Mouse (Mus musculus) forebrain, postnatal 0 days (tissue): ENCODE measurements at regions not wholly inside any gene's neighbourhood (a gene's known extent, or its start where the extent isn't known, plus 50 kb on each side); places are given as distances from the start of the nearest gene placed in this dataset.

Experiments used
- ATAC-seq: fragments of 200-750 bp; cut with Nextera tagmentation; 2 replicates; pipeline ENCODE4 v1.8.0; 2017; ENCODE audit warnings: mild to moderate bottlenecking, moderate library complexity
- DNase-seq: peaks from one replicate; pipeline ENCODE4 v3.0.0-alpha.2; 2015
- H3K27ac ChIP-seq: fragments of 300-500 bp; sonication (generic); 2 replicates; pipeline ENCODE4 v1.5.1; 2014; ENCODE audit warnings: low read depth, mild to moderate bottlenecking, antibody characterized with exemption, low read length, moderate library complexity, mixed read lengths
- H3K27me3 ChIP-seq: fragments of 300-500 bp; sonication (generic); 2 replicates; pipeline ENCODE4 v1.6.1; 2014; ENCODE audit warnings: mild to moderate bottlenecking, low read length, mixed read lengths; ENCODE audit not compliant: insufficient read depth
- H3K36me3 ChIP-seq: fragments of 300-500 bp; sonication (generic); 2 replicates; pipeline ENCODE4 v1.6.1; 2014; ENCODE audit warnings: mild to moderate bottlenecking, moderate library complexity; ENCODE audit not compliant: insufficient read depth
- H3K4me1 ChIP-seq: fragments of 300-500 bp; sonication (generic); 2 replicates; pipeline ENCODE4 v1.6.1; 2014; ENCODE audit warnings: antibody characterized with exemption; ENCODE audit not compliant: insufficient read depth
- H3K4me2 ChIP-seq: fragments of 300-500 bp; sonication (generic); 2 replicates; pipeline ENCODE4 v1.6.1; 2014; ENCODE audit warnings: low read depth, mild to moderate bottlenecking, moderate library complexity
- H3K4me3 ChIP-seq: fragments of 300-500 bp; sonication (generic); 2 replicates; pipeline ENCODE4 v1.5.1; 2014; ENCODE audit warnings: low read depth, low read length, mixed read lengths
- H3K9ac ChIP-seq: fragments of 300-500 bp; sonication (generic); 2 replicates; pipeline ENCODE4 v1.6.1; 2014; ENCODE audit warnings: mild to moderate bottlenecking
- H3K9me3 ChIP-seq: fragments of 300-500 bp; sonication (generic); 2 replicates; pipeline ENCODE4 v1.6.1; 2016; ENCODE audit warnings: low read length
- CTCF ChIP-seq: sonication (generic); IDR thresholded peaks from 2 replicates; pipeline ENCODE4 v1.5.1; 2016; ENCODE audit warnings: antibody characterized with exemption, control low read depth, low read depth
- WGBS: fragments of 180-500 bp; shearing (Covaris S2); extraction: QIAGEN DNeasy Blood & Tissue Kit; methylation state at CpG from one replicate; pipeline ENCODE4 v1.1.7; 2014; 5-methylcytosine and 5-hydroxymethylcytosine counted together

DNA sequence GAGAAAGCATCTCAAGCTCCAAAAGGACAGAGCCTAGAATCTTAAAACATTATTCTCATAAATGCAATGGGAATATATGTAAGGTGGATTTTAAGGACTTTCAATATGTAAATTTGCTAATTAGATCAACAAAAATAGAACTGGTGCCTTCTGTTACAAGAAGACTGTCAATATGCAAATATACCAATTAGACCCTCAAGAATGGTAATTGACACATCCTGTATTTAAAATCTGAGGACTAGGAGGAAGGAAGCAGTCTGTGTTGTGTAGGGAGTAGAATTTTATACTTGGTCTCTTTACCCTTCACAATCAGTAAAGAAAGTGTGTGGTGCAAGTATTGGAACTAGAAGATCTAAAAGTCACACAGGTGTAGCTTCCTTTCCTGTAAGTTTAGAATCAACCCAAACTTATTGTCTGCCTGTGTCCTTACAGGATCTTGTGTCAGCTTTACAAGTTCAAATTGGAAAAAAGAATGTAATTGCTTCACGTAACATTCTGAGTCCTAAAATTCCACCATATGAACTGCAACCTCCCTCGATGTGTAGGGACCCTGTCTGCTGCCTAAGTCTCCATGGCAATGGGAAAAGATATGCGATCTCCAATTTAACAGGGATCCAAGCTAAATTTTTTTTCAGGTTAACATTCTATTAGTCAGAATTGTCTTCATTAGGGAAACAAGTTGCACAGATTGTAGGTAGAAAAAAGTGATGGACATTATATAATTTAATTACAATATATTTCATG lies 1026.8 kb downstream of the Gm9008 start:
- H3K27ac ChIP-seq: no peak overlapping the region
- H3K36me3 ChIP-seq: no peaks in the 10 kb centered on the region
- no peaks in the 10 kb centered on the region for H3K27me3 ChIP-seq
- H3K4me3 ChIP-seq: no peak overlapping the region
- H3K9me3 ChIP-seq: no peaks in the 10 kb centered on the region
- peak; percentile 22 for DNase-seq
- ATAC-seq: peak; percentile 93
- no peak overlapping the region for H3K9ac ChIP-seq
- no peaks in the 10 kb centered on the region for H3K4me1 ChIP-seq
- 55% methylated on average over 3 of the region's 3 CpGs for WGBS
- no peak overlapping the region for H3K4me2 ChIP-seq
- no peak for TF ChIP-seq CTCF

GRCm38 (mm10) chr6:75470051-75470450 lies 1027.5 kb downstream of the Gm9008 start:
- no peaks in the 10 kb centered on the region for H3K4me1 ChIP-seq
- no peak overlapping the region for H3K27ac ChIP-seq
- no peaks in the 10 kb centered on the region for H3K27me3 ChIP-seq
- ATAC-seq (peak; percentile 53; the same call in 1 of the 2 replicates), DNase-seq (no peak)
- no peak overlapping the region for H3K4me2 ChIP-seq
- no peak for TF ChIP-seq CTCF
- H3K4me3 ChIP-seq: no peak overlapping the region
- no peaks in the 10 kb centered on the region for H3K9me3 ChIP-seq
- H3K36me3 ChIP-seq: no peaks in the 10 kb centered on the region
- no peak overlapping the region for H3K9ac ChIP-seq

DNA sequence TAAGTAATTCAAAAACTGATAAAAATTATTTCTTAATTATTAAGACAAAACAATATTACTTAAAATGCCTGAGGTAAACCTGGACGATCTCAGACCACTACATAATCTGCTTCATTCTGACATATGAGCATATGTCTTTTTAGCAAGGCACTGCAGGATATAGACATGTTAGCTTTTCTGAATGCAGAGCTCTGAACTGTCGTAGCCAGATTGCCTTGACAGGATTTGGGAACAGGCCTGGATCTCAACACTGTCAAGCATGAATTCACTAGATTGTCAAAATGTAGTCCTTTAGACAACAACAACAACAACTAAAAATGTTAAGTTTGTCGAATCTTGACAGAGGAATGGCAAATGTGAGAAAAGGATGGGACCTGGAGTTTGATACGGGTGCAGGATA lies 1045.0 kb downstream of the Gm9008 start:
- Histone ChIP-seq H3K9me3 (no peaks in the 10 kb centered on the region), H3K4me1 (no peaks in the 10 kb centered on the region), H3K36me3 (no peaks in the 10 kb centered on the region), H3K4me2 (no peak overlapping the region), H3K4me3 (no peak overlapping the region), H3K27me3 (no peaks in the 10 kb centered on the region), H3K27ac (no peak overlapping the region), H3K9ac (no peak overlapping the region)
- peak; percentile 38 for DNase-seq
- ATAC-seq: peak; percentile 81
- WGBS: 60% methylated on average over 4 of the region's 4 CpGs
- TF ChIP-seq CTCF: no peak
